Mouse (Mus musculus): ENCODE measurements around the gene Masp1. TPM values are rescaled to one million over a fixed set of nuclear protein-coding genes. Genes with fewer than 3 reads are reported as not detected.

Gene Masp1
- total RNA-seq (2015; ENCODE audit: low replicate concordance) (not detected in 2 replicates), total RNA-seq (2017; ENCODE audit: low replicate concordance) (not detected in 2 replicates)

DNA sequence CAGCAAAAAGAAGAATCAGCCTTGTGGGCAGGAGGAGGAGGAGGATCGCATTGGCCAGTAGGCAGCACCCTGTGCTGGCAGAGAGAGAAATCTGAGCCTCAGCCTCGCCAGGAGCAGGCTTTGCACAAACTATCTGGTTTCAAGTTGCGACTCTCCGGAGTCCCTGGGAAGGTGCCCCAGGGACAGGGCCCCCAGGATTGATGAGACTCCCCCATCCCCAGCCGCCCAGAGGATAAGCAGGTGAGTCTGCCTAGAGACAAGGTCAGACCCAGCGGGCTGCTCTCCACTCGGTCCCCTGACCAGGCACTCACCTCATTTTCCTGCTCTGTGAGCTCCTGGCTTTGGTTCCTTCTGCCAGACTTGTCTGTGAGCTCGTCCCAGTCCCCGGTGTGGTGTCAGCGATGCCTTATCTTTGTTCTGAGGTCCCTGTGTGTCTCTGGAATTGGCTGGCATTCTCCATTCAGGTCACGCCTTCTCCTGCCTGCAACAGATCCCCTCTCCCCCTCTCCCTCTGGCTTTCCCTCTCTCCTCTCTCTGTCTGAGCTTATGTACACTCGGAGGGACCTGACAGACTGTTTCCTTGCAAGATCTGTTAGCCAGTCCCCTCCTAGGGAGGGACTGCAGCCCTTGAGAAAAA is at the start of gene Masp1, which contains the start of gene Rtp4:
TSS of gene Masp1 (minus strand) at position 581 of the 637 bp plus-strand sequence.
TSS of gene Rtp4 (plus strand) at position 57 of the 637 bp plus-strand sequence.
- no peak for ATAC-seq (replicated peaks; ENCODE audit: low FRiP score, poor library complexity, severe bottlenecking)

DNA sequence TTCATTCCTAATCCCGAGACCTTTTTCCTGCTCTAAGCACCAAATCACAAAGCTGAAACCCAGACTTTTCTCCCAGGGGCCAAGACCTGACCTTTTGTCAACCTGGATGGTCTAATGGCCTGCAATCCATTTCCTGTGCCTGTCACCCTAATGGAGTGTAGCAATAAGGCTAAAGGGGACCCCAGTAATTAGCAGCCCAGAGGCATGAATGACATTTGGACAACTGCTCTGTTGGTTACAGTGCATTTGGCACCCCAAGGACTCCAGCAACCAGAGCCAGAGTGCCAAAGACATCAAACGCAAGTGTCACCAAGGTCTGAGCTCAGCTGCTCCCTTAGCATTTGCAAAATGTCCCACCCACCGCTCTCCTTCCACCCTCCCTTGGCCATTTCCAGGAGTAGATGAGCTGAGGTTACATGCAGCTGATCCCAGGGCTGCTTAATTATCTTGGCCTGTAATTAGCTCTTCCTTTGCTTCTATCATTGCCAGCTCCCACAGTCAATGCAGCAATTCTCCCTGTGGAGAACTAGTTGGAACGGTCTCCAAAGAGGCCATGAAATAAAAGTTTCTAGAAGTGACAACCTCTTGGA is 47.8 kb upstream of the Masp1 start:
- no peak for ATAC-seq (replicated peaks; ENCODE audit: low FRiP score, poor library complexity, severe bottlenecking)

DNA sequence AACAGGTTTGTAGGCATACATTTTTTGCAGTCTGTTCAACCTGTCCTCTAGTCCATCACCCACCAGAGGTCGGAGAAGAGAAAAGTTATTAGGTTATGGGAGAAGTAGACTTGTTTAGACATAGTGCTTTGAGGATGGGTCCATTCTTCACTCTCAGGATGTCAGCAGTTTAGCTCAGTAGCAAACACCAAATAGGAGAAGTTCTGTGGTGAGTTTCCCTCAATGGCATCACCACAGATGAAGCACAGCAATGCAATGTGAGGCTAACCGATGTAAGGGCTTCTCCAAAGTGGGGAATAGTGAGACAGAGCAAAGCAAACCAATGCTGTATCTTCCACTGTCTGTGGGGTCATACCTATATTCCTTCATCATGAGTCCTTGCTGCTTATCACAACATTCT is 37.1 kb upstream of the Masp1 start:
- ATAC-seq (replicated peaks; ENCODE audit: low FRiP score, poor library complexity, severe bottlenecking), result no peak

DNA sequence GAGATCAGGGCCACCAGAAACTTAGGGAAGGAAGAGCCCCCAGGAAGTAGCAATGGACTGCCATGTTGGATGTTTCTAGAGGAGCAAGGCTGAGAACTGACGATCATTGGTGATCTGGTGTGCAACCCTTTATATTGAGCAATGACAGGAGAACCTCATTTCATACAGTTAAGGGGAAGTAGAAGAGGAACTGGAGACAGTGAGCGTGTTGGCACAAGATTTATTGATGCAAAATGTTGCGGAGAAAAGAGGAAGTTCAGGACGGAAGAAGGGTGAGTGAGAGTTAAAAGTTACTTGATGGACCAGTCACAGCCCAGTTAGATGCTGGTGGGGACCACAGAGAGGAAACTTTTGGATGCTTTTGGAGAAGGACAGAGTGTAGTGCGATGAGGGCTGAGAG is 36.6 kb upstream of the Masp1 start:
- no peak for ATAC-seq (replicated peaks; ENCODE audit: low FRiP score, poor library complexity, severe bottlenecking)

DNA sequence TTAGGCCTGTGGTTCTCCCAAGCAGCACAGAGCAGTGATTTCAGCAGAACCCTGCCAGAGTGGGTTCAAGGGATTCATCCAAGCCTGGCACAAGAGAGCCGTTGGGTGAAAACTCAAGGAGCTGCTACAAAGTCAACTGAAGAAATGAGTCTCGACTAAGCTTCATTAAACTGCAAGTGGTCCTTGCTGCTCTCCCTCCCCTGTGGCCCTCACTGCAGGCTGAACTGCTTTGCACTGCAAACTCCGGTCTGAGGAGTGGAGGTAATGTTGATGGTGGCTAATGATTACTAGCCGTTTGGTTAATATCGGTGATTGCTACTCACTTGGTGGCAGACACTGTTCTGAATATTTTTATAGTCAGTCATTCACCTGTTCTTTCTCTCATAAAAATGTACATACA is 34.1 kb upstream of the Masp1 start:
- no peak for ATAC-seq (replicated peaks; ENCODE audit: low FRiP score, poor library complexity, severe bottlenecking)

DNA sequence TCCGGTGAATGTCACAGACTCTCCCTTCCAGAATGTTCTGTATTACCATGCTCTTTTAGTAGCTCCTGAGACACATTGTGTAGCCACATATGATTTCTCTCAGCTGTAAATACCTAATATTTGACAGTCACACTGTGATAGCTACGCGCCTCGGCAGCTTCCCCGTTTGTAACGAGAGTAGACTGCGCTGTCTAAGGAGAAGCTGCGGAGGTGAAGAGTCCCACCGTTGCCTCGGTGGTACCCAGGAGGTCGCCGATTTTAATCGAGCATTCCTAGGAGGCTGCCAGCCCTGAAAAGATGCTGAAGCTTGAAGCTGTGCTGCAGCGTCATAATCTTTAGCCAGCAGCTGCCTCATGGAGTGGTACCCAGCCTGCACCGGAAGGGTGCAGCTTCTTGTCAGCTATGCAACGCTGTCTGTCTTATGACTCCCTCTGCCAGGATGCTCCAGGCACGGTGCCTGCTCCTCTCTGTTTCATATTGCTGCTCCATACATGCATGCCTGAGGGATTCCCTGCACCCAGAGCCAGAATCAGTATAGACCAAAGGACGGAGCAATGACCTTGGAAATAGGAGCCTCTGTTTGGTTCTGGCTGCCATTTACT is 30.5 kb upstream of the Masp1 start:
- no peak for ATAC-seq (replicated peaks; ENCODE audit: low FRiP score, poor library complexity, severe bottlenecking)

DNA sequence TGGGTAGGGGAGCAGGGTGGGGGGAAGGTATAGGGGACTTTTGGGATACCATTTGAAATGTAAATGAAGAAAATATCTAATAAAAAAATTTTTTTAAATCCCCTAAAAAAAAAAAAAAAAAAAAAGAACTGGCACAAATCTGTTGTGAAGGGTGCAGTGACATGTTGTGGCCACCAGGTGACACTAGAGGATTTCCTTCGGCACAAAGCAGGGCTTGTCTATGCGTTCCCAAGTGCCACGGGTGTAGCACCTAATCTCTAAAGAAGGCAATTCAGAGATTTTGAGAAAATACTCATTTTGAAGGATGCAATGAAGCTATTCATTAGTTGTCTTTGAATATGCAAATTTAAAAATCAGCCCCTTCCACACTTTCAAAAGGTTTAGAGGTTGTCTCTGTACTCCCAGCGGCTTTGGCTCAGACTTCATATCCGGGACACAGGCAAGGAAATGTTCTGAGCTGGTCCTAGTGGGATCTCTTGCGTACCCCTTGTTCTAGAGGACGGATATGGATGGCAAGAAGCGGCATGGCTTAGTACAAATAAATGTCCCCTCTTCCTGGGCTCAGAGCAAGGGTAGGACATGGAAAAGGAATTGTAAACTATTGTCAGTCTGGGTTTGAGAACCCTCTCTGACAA is 29.8 kb upstream of the Masp1 start:
- no peak for ATAC-seq (replicated peaks; ENCODE audit: low FRiP score, poor library complexity, severe bottlenecking)

- ATAC-seq (replicated peaks; ENCODE audit: low FRiP score, poor library complexity, severe bottlenecking), result no peak
Measured at GRCm38 (mm10) chr16:23547783-23548182, 27.2 kb upstream of the Masp1 start.

DNA sequence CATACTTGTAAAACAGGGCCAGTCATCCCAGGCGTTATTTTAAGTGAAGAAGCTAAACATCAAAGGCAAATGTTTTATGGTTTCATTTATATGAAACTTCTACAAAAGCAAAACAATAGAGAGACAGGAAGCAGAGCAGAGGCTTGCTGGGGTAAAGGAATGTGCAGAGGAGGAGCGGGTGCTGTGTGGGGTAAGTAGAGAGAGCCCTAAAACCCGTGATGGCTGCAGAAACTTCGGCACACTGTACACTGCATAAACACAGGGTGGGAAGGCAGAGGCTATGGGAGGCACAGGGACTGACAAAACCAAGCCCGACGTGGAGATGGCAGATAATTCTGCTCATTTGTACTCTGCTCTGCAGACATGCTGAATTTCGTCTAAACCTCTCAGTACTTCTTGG is 23.7 kb upstream of the Masp1 start:
- ATAC-seq (replicated peaks; ENCODE audit: low FRiP score, poor library complexity, severe bottlenecking), result no peak

DNA sequence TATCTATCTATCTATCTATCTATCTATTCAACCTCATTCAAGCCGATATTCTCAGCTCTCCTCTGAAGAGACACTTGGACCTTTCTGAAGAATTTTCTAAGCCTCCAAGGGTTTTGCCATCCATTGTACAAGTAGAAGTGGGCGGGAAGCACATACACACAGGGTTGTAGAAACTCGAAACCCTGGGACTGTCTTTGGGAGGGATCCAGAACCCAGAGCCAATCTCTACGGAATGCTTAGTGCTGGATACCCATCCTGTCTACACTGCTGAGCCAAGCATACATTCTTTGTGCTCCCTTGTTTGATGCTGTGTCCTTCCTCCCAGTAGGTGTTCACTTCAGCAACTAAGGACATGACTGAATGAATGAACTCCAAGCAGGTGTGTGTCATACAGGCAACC is 22.3 kb upstream of the Masp1 start:
- ATAC-seq (replicated peaks; ENCODE audit: low FRiP score, poor library complexity, severe bottlenecking), result no peak

DNA sequence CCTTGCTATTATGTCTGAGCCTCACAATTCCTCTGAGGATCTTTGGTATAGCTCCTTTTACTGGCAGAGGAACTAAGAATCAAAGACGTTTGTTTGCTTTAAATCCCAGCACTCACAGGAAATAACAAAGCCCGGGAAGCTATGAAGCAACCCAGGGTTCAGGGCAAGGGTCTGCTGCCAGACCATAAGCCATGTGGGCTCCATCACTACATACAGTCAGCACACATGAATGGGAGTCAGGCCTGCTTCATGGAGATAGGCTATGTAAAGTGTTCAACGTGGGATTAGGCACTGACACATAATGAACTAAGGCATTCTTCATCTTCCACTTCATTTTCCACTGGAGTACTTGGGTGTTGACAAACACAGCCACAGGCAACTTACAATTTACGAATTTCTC is 20.4 kb upstream of the Masp1 start:
- no peak for ATAC-seq (replicated peaks; ENCODE audit: low FRiP score, poor library complexity, severe bottlenecking)

DNA sequence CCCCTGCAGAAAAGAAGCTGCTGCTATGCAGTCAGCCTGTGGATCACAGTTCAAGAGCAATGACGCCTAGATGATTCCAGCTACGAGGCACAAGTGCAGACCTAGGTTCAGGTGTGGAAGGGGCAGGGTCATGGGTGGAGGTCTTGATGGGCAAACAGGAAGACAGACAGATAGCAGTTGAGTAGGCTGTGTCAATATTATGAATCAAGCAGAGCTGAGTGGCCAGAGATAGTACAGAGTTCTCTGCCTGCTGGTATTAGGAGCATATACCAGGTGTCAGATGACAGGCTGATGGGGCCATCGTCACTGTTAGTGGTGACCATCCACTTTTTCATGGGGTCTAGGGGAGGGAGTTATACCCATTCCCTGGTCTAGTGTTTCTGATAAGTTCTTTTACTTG is 13.1 kb upstream of the Masp1 start:
- ATAC-seq (replicated peaks; ENCODE audit: low FRiP score, poor library complexity, severe bottlenecking), result no peak

GRCm38 (mm10) chr16:23529186-23529585 is 8.6 kb upstream of the Masp1 start:
- ATAC-seq (replicated peaks; ENCODE audit: low FRiP score, poor library complexity, severe bottlenecking), result no peak

DNA sequence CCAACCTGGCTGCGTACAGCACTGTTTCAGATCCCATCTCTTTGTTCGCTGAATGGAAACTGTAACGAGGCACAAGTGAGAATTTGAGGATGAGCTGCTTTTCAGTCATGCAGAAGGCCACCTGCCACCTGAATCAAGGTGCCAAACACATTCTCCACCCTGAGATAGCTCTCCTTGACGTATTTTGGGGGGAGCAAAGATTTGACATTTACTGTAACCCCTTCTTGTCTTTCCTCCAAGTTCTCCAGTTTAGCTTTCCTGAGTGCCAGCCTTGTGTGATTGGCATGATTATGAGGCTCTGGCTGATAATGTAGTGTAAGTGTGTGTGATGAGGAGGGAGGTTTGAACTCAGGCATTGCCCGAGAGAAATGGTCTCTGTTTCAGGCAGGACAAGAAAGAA is 1.5 kb upstream of the Masp1 start:
- ATAC-seq (replicated peaks; ENCODE audit: low FRiP score, poor library complexity, severe bottlenecking), result no peak

DNA sequence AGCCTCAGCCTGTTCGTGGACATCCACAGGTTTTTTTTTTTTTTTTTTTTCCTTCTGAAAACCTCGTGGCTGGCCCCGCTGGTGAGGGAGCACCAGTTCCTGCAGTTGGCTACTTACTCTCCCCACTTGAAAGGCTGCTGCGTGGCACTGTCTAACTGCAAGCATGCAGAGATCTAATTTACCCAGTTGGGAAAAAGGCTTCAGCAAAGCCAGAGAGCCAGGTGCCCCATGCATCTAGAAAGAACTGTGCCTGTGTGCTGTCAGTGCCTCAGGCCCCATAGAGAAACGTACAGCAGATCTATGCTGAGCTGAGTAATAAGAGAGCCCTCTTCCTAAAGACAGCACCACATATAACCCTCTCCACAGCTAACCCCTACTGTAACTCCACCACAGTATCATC is 477 bp upstream of the Masp1 start:
- ATAC-seq (replicated peaks; ENCODE audit: low FRiP score, poor library complexity, severe bottlenecking), result no peak

DNA sequence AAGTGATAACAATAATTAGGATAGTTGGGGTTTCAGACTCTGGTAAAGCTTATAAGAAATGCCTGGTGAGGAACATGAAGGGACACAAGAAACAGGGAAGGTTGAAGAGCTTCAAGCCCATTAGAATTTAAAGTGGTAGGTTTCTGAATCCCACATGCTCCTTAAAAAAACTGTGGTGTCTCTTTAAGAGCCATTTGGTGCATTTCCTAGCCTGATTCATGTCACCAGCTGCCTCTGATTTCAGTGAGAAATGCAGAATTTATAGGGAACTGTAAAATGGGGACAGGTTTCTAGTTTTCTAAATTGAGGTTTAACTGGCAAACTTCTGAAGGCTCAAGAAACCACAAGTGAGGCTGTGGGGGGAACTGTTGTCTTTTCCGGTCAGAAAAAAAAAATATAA is 844 bp downstream of the Masp1 start:
- no peak for ATAC-seq (replicated peaks; ENCODE audit: low FRiP score, poor library complexity, severe bottlenecking)

DNA sequence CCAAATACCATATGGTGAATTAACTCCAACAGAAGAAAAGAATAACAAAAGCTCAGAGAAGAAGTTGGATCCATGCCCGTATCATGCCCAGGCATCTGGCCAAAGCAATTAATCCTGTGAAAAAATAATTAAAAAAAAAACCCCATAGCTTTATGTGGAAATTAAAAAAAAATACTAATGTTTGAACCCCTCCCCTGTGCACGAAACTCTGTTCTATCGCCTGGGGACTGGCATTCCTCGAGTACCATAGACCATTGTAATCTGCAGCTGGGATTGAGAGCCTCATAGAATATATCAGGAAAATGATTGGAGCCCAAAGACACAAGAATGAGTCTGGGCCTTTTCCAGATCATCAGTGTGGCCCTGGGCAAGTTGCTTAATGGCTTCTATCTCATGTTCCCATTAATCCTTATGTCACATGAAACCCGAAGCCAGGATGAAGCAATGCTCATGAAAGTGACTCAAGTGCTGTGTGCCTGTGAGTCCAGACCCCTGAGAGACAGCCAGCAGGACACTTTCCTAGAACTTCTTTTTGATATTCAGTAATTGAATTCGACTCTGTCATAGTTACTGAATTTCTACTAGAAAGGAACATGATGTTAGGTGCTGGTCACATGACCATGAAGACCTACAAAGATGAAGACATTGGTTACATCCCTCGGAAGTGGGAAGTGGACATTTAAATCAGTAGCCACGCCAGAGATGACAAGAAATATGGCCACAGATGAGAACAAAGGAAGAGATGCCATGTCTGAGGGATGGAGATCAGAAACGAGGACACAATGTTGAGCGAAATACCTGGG is 1.8 kb downstream of the Masp1 start:
- ATAC-seq (replicated peaks; ENCODE audit: low FRiP score, poor library complexity, severe bottlenecking), result no peak

- no peak for ATAC-seq (replicated peaks; ENCODE audit: low FRiP score, poor library complexity, severe bottlenecking)
Measured at GRCm38 (mm10) chr16:23517754-23518566, 2.7 kb downstream of the Masp1 start.

GRCm38 (mm10) chr16:23517230-23517629 is 3.4 kb downstream of the Masp1 start:
- ATAC-seq (replicated peaks; ENCODE audit: low FRiP score, poor library complexity, severe bottlenecking), result no peak
